Mouse (Mus musculus) left cerebral cortex, adult 11 months (tissue): ENCODE results near the gene Itpkb.

ENCODE experiments used
- DNase-seq: peaks from one replicate; pipeline ENCODE4 v3.0.0; 2022; ENCODE audit warnings: low spot score

Gene Itpkb

DNA sequence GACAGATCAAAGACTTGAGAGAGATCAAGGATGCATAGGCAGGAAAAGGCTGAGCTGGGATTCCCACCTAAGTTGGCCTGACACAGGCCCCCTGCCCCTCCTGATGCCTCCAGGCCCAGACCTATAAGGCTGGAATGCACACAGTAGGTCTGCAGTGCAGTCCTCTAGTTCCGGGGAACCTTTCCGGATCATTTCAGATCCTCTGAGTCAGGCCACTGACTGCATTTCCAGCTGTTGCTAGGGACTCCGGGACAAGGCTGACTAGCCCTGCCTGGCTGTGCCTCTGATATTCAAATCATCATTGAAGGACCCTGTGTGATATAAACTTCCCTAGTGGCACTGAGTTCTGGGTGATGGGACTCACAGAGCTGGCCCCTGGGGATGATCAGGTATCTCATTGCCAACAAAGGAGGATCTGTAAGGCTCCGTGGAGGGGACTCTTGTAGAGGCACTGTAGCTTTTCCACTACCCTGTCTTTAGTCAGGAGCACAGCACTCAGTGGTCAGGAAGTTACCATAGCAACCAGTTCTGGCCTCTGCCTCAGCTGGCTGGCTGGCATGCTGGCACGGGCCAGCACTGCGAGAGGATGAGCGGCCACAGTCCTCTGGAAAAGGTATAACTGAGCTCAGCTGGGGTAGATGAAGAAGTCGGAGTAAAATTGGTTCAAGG, 90.3 kb downstream of the Itpkb start:
- DNase-seq, result no peak

DNA sequence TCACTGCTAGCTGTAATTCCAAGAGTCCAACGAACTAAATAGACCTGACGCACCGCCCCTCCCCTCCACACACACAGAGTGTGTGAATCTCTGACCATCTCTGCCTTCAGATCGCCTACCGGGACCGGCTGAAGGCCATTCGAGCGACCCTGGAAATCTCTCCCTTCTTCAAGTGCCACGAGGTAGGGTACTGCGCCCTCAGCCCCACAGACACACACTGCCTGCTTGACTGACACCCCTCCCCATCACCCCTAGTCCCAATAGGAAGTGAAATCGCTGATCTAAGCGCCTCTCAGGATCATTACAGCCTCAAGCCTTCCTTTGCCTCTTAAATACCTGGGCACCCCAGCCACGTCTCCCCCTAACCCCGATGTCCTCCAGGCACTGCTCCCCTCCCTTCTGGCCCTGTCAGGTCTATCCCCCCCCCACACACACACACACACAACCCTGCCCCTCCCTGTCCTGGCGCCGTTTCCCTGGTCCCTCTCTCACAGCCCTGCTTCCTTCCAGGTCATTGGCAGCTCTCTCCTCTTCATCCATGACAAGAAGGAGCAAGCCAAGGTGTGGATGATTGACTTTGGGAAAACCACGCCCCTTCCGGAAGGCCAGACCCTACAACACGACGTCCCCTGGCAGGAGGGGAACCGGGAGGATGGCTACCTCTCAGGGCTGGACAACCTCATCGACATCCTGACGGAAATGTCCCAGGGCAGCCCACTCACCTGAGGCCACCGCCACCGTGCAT, 91.1 kb downstream of the Itpkb start:
- DNase-seq, result no peak

DNA sequence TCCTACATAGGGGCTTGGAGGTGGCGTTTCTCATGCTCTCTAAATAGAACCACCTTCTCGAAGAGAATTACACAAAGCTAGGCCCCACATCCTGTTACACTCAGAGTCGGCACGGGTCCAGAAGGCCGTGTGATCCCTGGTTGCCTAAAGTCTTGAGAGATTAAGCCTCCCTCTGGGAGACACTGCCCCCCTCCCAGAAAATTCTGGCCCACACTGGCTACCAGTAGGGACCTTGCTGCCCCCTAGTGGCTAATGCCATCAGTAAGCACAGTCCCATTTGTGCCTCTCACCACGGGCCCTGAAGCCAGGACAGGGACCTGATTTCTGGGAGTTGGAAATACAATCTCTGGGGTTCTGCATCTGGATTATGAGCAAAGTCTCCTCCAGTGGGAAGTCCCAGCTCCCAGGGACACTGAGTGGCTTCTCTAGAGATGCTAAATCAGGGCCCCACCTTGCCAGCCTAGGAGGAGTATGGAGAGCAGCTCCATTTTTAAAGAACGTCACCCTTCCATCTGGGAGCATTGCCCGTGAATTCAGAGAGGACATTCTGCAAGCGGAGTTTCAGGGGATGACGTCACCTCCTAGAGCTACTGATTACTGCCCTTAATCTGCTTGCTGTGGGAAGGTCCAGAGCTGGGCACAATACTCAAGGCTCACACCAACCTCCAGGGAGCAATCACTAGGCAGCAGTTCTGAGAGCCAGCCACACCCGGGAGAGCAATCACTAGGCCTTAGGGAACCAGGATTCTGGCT, 92.0 kb downstream of the Itpkb start:
- peak; percentile 63 for DNase-seq

DNA sequence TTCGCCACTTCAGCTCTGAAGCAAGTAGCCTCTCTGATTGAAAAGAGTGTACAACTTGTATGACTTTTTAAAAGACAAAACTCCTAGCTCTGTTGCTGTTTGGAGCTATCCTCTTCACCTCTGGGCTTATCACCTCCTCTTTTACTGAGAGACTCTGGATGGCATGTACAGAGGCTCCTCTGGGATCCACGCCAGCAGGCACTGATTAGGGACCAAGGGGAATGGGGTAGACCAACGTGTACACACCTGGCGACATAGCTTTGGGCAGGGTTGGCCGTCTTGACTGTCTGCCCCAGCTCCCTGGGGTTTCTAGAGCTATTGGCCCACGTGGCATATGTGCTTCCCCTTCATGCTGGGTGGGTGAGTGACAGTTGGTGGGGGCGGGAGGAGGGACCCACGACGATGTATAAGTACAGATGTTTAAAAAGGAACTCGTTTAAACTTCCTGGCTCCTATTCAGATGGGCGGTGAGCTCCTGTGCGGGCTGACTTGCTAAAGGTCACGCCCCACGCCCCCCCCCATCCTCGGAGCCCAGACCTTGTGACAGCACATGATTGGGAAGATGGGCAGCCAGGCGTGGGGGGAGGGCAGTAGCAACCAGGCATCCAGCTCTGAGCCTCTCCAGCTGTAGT, 92.8 kb downstream of the Itpkb start:
- DNase-seq, result no peak

DNA sequence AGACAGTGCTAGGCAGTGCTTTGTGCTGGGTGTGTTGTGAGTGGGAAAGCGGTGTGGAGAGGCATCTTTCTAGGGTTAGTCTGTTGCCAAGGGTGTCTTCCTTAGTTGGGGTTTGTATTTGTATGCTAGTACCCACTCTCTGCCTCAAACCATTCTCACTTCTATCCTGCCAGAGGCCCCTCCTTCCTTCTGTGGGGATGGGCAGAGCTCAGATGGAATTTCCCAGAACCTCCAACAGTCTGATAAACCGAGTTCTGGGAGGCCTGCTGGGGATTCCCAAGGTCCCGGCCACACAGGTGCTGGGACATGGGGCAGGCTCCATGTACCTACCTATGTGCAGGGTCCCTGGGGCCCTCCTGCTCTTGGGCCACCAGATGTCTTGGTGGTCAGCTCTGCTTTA, 93.6 kb downstream of the Itpkb start:
- no peak for DNase-seq

DNA sequence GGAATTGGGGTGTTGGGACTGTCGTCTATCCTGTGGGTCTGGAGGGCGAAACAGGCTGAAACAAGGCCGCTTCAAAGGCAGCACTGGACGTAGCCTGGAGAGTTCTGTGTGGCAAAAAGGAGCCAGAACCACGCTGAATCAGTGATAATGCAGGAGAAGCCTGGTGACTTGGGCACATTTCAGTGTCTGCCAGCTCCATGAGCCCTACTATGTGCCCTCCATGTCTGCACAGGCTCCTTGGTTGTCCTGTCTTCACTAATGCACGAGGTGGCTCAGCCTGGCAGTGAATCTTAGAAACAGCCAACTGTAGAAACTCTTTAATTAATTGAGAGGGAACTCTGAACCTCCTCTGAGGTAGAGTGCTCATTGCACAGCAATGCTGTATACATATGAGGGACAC, 96.1 kb downstream of the Itpkb start:
- DNase-seq, result no peak

DNA sequence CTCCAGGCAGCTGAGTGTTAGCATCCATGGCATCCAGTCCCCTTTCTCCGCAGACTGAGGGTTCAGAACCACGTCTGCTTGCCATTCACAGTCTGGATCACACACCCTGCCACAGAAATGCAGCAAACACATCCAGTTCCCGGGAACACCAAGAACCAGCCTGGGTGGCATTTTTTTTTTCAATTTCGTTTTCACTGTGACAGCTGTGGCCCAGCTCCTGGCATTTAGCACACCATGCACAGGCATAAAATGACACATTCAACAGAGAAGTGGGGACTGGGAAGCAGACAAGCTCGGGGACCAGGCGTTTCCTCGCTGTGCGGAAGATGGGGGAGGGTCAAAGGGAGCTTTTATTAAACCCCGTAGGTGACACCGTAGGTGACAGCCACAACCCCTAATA, 97.4 kb downstream of the Itpkb start:
- DNase-seq, result peak; percentile 61

DNA sequence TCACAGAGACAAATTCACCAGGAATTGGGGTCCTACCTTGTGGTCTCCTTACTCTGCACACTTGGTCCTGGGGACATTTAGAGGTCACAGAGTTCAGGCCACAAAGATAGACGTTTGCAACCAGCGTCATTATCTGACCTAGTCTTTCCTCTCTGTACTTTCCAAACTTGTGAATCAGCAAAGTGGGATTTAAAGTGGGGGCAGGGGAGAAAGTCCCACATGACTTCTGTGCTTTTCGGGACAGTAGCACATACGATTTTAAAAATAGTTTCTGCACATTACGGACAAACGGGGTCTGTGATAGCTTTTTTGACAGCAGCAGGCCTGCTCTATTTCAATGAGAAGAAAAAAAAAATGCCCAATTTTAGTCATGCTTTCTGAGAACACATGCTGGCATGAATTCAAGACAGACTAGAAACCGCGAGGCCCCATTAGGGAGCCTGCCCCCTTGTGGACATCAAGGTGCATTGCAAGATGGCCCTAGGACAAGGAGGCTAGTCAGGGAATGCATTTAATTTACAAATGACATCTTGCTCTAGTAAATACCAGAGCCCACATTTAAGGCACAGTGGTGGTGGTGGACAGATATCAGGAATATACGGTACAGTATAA, 97.9 kb downstream of the Itpkb start:
- no peak for DNase-seq

DNA sequence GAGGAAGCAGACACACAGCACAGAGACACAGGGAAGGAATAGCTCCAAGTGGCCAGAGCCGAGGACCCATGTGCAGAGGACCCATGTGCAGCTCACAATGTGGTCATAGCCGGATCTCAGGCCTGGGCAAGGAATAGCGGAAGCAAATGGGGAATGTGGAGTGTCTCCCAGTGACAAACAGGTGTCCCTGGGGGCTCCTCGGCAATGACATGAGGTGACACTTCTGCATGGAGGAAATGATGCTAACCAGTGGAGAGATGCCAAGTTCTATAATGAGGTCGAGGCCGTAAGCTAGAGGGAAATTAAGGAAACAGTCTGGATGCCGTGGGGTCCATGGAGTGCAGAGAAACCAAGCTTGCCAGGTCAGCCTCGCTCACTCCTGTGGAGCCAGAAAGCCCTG, 98.6 kb downstream of the Itpkb start:
- no peak for DNase-seq

DNA sequence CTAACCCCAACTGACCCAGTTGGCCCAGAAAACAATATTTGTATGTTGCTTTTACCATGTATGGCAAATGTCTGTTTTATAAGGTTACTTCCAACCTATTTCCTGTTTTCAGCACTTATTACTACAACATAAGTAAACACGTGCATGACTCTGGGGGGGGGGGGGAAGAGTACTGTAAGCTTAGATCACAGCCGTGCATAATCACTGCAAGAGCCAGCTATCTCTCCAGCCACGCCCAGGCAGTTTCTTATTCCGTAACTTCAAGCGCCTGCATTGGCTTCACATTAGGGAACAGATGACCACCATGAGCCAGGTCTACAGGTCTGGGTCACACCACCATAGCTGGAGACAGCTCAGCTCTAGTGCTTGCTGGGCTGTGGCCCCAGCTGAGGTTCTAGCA, 99.5 kb downstream of the Itpkb start:
- DNase-seq, result no peak

DNA sequence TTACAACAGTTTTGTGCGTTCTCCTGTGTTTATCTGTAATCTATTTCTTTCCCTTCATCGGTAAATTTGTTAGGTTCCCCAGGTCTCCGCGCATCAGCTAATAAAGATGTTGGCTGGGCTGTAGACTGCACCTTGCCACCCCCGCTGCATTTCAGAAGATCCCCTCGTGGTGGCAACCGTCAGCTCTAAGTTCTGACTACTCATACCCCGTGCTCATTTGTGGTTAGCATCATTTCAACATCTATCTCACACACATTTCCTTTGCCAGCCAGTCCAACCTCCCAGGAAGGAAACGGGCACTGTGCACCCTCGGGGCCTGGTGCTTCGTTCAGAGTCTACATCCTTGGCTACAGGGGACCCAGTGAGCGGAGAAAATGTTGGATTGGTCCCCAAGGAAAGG, 101.5 kb downstream of the Itpkb start:
- DNase-seq, result no peak

DNA sequence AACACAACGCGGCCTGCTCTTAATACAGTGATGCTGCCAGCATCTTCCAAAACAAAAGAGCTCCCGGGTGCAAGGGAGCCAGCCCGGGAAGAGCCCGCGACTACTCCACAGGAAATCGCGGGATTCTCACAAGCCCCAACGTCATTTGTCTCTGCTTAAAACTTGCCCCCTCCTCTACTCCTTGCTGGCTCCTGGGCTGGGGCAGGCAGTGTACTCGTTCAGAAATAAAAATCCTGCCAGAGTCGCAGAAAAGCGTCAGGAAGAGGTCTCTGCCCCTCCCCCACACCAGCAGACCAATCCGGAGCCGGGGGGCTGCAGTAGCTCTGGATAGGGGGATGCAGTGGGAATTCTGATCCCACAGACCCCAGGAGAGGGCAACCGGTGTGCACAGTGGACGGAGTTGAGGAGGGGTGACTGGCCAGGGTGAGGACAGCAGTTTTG, 102.8 kb downstream of the Itpkb start:
- DNase-seq, result no peak

DNA sequence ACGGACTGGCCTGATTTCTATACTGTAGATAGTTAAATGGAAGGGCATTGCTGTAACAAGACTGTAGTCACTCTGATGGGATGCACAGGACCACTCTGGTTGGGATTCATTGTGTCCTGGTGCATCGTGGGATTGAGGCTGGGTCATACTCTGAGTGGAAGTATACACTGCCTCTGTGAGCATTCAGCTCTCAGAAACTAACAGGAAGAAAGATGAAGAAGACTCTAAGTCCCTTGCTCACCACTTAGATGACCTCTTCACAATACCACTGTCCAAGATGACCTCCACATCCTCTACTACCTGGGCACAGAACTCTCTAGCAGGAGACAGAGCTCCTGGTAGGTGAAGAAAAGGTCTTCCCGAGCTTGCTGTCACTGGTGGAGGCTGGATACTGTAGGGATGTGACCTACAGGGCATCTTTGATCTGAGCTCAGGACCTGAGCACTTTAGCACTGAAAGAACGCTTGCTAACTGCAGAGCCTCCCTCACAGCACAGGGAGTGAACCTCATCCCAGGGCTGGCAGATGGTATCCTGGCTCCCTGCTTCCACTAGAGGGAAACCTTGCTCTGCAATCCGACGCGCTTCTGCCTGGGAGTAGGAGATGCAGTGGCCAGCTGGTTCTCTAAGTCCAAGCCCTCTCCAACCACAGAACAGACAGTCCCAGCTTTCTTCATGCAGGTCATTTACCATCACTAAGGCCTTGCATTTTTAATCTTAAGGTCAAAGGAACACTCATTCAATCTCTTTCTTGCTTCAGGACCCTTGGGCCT, 103.7 kb downstream of the Itpkb start:
- DNase-seq, result no peak

DNA sequence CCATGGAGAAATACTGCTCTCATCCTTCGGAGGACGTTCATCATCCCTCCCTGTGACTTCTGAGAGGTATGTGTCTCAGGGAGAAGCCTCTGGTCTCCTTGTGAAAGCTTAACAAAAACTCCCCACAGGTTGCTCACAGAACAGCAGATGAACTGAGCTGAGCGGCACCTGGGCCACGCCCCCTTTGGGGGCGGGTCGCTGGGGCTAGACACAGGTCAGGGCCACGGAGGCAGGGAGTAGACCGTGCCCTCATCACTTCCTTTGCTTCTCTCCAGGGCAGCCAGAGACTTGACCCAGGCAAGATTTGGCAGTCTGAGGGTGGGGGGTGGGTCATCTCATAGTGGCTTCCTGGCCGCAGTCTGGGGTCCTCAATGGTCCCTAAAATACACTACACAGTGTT, 104.6 kb downstream of the Itpkb start:
- no peak for DNase-seq

DNA sequence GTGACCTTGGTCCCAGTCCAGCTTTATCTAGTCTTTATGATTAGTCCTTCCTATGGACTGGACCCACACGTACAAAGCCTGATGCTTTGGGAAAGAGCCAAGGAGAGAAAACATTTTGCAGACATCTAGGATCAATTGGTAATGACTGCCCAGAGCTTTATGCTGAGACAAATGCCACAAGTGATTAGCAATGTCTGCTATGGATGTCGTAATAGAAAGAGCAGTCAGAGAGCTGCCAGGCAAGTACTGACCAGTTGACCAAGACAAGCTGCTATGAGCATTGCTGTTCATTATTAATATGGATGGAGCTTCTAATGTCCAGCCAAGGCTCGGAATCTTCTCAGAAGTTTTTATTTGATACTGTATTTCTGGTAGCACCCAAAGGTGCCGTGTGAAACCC, 109.2 kb downstream of the Itpkb start:
- DNase-seq, result no peak

DNA sequence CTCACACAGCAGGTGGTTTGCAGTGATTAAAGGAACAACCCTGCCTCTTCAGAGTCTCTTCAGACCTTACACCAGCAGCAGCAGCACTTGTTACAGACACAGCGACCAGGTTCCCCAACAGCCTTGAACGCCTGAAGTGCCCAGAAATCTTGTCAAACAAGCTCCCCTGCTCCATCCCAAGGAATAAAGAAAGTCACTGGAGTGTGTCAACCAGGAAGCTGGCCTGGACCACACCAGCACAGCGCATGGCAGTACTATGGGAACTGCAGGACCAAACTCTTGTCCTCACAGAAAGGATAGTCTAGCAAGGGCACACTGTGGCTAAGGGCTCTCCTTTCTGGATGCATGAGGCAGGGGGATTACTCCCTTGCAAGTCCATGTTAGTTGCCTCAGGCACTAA, 114.1 kb downstream of the Itpkb start:
- no peak for DNase-seq

DNA sequence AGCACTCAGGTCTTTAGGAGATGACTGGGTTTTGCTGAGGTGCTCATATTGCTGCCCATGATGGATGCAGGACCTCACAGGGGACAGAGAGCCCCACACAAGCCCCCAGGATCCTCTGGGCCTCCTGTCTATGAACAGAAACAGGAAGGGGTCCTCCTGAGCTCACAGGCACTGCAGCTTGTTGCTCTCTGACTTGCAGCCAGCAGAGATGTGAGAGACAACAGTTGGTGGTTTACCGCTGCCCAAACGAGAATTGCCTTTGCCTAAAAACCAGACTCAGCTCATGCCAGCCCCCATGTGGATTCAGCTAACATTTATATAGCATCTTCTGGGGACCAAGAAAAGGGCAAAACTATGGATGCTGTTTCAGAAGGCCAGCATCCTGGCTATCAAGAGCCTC, 119.4 kb downstream of the Itpkb start:
- DNase-seq, result no peak

DNA sequence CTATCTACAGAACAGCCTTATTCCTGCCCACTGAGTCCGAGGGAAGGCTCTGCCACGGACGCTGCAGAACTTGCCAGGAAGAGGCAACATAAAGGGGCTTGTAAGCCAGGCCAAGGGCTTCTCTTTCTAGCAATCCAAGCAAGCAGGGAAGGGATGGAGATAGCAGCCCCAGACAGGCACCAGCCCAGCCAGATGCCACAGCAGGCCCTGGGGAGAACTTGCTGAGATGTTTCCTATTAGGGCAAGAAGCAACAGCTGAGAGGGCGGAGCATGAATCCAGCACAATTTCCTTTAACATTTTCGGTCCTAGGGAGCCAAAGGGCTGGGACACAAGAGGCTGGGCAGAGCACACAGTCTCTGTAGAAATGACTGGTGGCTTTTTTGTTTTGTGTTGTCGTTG, 128.0 kb downstream of the Itpkb start:
- DNase-seq, result no peak

DNA sequence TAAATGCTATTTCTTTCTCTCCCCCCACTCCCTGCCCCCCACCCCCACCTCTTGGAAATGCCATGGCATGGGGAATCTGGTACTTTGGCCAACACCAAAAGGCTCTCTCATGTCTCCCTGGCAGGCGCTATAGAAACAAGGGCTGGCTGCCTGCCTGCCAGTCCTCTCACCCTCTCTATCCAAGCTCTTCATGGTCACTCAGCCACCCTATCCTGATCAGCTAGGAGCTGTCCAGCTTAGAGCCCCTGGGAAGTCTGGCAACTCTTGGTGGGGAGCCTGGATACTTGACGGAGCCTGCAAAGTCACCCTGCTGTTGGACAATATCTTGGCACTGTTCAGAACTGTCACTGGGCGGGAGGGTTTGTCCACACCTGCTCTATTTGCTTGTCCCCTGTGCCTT, 128.4 kb downstream of the Itpkb start:
- no peak for DNase-seq

DNA sequence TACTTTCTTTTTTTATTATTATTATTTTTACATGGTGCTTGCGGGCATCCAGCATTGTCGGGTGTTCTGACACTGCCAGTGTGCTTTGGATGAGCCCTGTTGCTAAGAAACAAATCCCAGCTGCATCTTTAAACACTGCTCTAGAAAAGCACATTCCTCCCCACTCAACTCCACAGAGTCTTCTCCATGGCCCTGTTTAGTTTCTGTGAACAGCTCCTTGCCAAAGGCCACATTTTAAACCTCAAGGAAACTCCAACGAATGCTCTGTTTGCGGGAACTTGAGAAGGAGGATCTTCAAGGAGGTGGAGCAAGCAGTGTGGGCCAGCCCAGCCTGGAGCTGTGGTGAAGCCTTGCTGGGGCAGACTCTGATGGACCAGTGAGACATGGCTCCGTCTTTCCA, 130.4 kb downstream of the Itpkb start:
- DNase-seq, result no peak

DNA sequence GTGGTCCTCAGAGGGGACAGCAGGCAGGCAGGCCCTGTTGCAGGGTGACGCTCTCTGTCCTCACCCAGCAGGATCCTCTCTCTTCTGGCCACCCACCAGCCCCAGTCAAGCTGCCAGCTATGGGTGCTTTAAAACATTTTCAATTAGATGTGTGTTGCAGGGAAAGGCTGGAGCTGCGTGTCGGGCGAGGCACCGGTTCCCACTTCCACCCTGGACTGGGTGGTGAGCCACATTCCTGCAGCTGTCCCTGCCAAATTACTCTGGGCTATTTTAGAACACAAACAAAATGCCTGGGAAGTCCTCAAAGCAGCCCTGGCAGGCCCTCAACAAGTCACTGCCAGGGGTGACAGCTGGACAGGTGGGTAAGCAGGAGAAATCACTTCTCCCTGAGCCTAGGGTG, 132.1 kb downstream of the Itpkb start:
- no peak for DNase-seq
